Mouse (Mus musculus): ENCODE results near the gene Rexo2. TPM values are rescaled to one million over a fixed set of nuclear protein-coding genes. Genes with fewer than 3 reads are reported as not detected.

The Rexo2 gene
- polyA plus RNA-seq, 1 experiment from 2014 or later: 149 TPM

- Histone ChIP-seq H3K27me3 (ENCODE audit: control insufficient read depth, insufficient read depth, low read length) (no peaks in the 10 kb centered on the region), H3K27ac (ENCODE audit: low read length) (no peak overlapping the region), H3K9me3 (replicated peaks; ENCODE audit: control insufficient read depth, low read length) (no peaks in the 10 kb centered on the region), H3K4me2 (ENCODE audit: low read depth, low read length) (no peak overlapping the region), H3K9ac (ENCODE audit: low read length) (no peak overlapping the region), H3K4me3 (replicated peaks; ENCODE audit: low read length) (no peak overlapping the region), H3K36me3 (ENCODE audit: control insufficient read depth, insufficient read depth, low read length) (no peaks in the 10 kb centered on the region), H3K4me1 (ENCODE audit: control insufficient read depth, insufficient read depth, low read length) (no peaks in the 10 kb centered on the region)
- no peak for ATAC-seq (ENCODE audit: insufficient read depth, low FRiP score)
- 78% methylated on average over 8 of the region's 8 CpGs for WGBS
Observed at GRCm38 (mm10) chr9:48422382-48422781, 58.0 kb downstream of the Rexo2 start.

GRCm38 (mm10) chr9:48421561-48421960, 58.9 kb downstream of the Rexo2 start:
- H3K27ac ChIP-seq (ENCODE audit: low read length): no peak overlapping the region
- WGBS: 79% methylated on average over 2 of the region's 2 CpGs
- H3K4me2 ChIP-seq (ENCODE audit: low read depth, low read length): no peak overlapping the region
- H3K9ac ChIP-seq (ENCODE audit: low read length): no peak overlapping the region
- no peaks in the 10 kb centered on the region for H3K36me3 ChIP-seq (ENCODE audit: control insufficient read depth, insufficient read depth, low read length)
- ATAC-seq (ENCODE audit: insufficient read depth, low FRiP score): no peak
- H3K4me1 ChIP-seq (ENCODE audit: control insufficient read depth, insufficient read depth, low read length): no peaks in the 10 kb centered on the region
- H3K27me3 ChIP-seq (ENCODE audit: control insufficient read depth, insufficient read depth, low read length): no peaks in the 10 kb centered on the region
- no peak overlapping the region for H3K4me3 ChIP-seq (replicated peaks; ENCODE audit: low read length)
- no peaks in the 10 kb centered on the region for H3K9me3 ChIP-seq (replicated peaks; ENCODE audit: control insufficient read depth, low read length)

GRCm38 (mm10) chr9:48421029-48421428, 59.4 kb downstream of the Rexo2 start:
- Histone ChIP-seq H3K4me3 (replicated peaks; ENCODE audit: low read length) (no peak overlapping the region), H3K9ac (ENCODE audit: low read length) (no peak overlapping the region), H3K36me3 (ENCODE audit: control insufficient read depth, insufficient read depth, low read length) (no peaks in the 10 kb centered on the region), H3K4me1 (ENCODE audit: control insufficient read depth, insufficient read depth, low read length) (no peaks in the 10 kb centered on the region), H3K9me3 (replicated peaks; ENCODE audit: control insufficient read depth, low read length) (no peaks in the 10 kb centered on the region), H3K27ac (ENCODE audit: low read length) (no peak overlapping the region), H3K27me3 (ENCODE audit: control insufficient read depth, insufficient read depth, low read length) (no peaks in the 10 kb centered on the region), H3K4me2 (ENCODE audit: low read depth, low read length) (no peak overlapping the region)
- 61% methylated on average over 2 of the region's 2 CpGs for WGBS
- ATAC-seq (ENCODE audit: insufficient read depth, low FRiP score): no peak

- no peaks in the 10 kb centered on the region for H3K36me3 ChIP-seq (ENCODE audit: control insufficient read depth, insufficient read depth, low read length)
- H3K9ac ChIP-seq (ENCODE audit: low read length): no peak overlapping the region
- no peaks in the 10 kb centered on the region for H3K4me1 ChIP-seq (ENCODE audit: control insufficient read depth, insufficient read depth, low read length)
- no peaks in the 10 kb centered on the region for H3K27me3 ChIP-seq (ENCODE audit: control insufficient read depth, insufficient read depth, low read length)
- no peak overlapping the region for H3K27ac ChIP-seq (ENCODE audit: low read length)
- no peak overlapping the region for H3K4me3 ChIP-seq (replicated peaks; ENCODE audit: low read length)
- no peaks in the 10 kb centered on the region for H3K9me3 ChIP-seq (replicated peaks; ENCODE audit: control insufficient read depth, low read length)
- ATAC-seq (ENCODE audit: insufficient read depth, low FRiP score): no peak
- no peak overlapping the region for H3K4me2 ChIP-seq (ENCODE audit: low read depth, low read length)
- 83% methylated on average over 7 of the region's 7 CpGs for WGBS
Observed at GRCm38 (mm10) chr9:48420437-48420836, 60.0 kb downstream of the Rexo2 start.

GRCm38 (mm10) chr9:48418829-48419228, 61.6 kb downstream of the Rexo2 start:
- no peak overlapping the region for H3K27ac ChIP-seq (ENCODE audit: low read length)
- H3K27me3 ChIP-seq (ENCODE audit: control insufficient read depth, insufficient read depth, low read length): no peaks in the 10 kb centered on the region
- H3K9me3 ChIP-seq (replicated peaks; ENCODE audit: control insufficient read depth, low read length): no peaks in the 10 kb centered on the region
- H3K9ac ChIP-seq (ENCODE audit: low read length): no peak overlapping the region
- no peaks in the 10 kb centered on the region for H3K4me1 ChIP-seq (ENCODE audit: control insufficient read depth, insufficient read depth, low read length)
- 59% methylated on average over 8 of the region's 8 CpGs for WGBS
- H3K36me3 ChIP-seq (ENCODE audit: control insufficient read depth, insufficient read depth, low read length): no peaks in the 10 kb centered on the region
- no peak overlapping the region for H3K4me2 ChIP-seq (ENCODE audit: low read depth, low read length)
- no peak for ATAC-seq (ENCODE audit: insufficient read depth, low FRiP score)
- H3K4me3 ChIP-seq (replicated peaks; ENCODE audit: low read length): no peak overlapping the region

Small RNA genes lying within 50 kb of the gene (microRNA-seq; reads per million reads assigned to microRNA genes)
- not detected for gene Gm23653

Other genes starting within 250 kb of the Rexo2 start
- 5.7 and 6.7 TPM in 2 replicates for gene Nxpe2, start 127.2 kb downstream of the Rexo2 start, polyA plus RNA-seq (2015; fragmentation: Nextera tagmentation; extraction: Ambion mirVana)
- gene Rbm7, start 14.7 kb upstream of the Rexo2 start, polyA plus RNA-seq (2015; fragmentation: Nextera tagmentation; extraction: Ambion mirVana): 115 and 124 TPM in 2 replicates
- 25.4 and 29.2 TPM in 2 replicates for gene Gm5617, start 14.8 kb upstream of the Rexo2 start, polyA plus RNA-seq (2015; fragmentation: Nextera tagmentation; extraction: Ambion mirVana)
- gene Nnmt, start 124.5 kb upstream of the Rexo2 start, polyA plus RNA-seq (2015; fragmentation: Nextera tagmentation; extraction: Ambion mirVana): 2.4 and 2.8 TPM in 2 replicates

Data from stomach, embryonic 16.5 days (tissue).